Mouse (Mus musculus): ENCODE measurements around the gene Wdr13. TPM values are rescaled to one million over a fixed set of nuclear protein-coding genes. Genes with fewer than 3 reads are reported as not detected.

Gene Wdr13
- total RNA-seq (2017), result 55.2 and 56.3 TPM in 2 replicates

- ATAC-seq (ENCODE audit: extremely low read depth, insufficient number of reproducible peaks, low FRiP score, poor library complexity, severe bottlenecking), result peak; percentile 87
Observed at GRCm38 (mm10) chrX:8132017-8132976, at the start of gene Wdr13. Gene Wdr13 (minus strand): TSS chrX:8132892.

GRCm38 (mm10) chrX:8179646-8180045 is 47.0 kb upstream of the Wdr13 start:
- ATAC-seq (ENCODE audit: extremely low read depth, insufficient number of reproducible peaks, low FRiP score, poor library complexity, severe bottlenecking), result no peak

GRCm38 (mm10) chrX:8178871-8179270 is 46.2 kb upstream of the Wdr13 start:
- ATAC-seq (ENCODE audit: extremely low read depth, insufficient number of reproducible peaks, low FRiP score, poor library complexity, severe bottlenecking), result no peak

GRCm38 (mm10) chrX:8175504-8176385 is 43.1 kb upstream of the Wdr13 start, which contains the start of gene Tbc1d25:
Gene Tbc1d25 (minus strand): TSS chrX:8176181.
- peak; percentile 89 for ATAC-seq (ENCODE audit: extremely low read depth, insufficient number of reproducible peaks, low FRiP score, poor library complexity, severe bottlenecking)

- ATAC-seq (ENCODE audit: extremely low read depth, insufficient number of reproducible peaks, low FRiP score, poor library complexity, severe bottlenecking), result no peak
Observed at GRCm38 (mm10) chrX:8175169-8175503, 42.4 kb upstream of the Wdr13 start.

- peak; percentile 72 for ATAC-seq (ENCODE audit: extremely low read depth, insufficient number of reproducible peaks, low FRiP score, poor library complexity, severe bottlenecking)
Observed at GRCm38 (mm10) chrX:8167716-8168647, 35.3 kb upstream of the Wdr13 start.

- ATAC-seq (ENCODE audit: extremely low read depth, insufficient number of reproducible peaks, low FRiP score, poor library complexity, severe bottlenecking), result no peak
Observed at GRCm38 (mm10) chrX:8164471-8164870, 31.8 kb upstream of the Wdr13 start.

- no peak for ATAC-seq (ENCODE audit: extremely low read depth, insufficient number of reproducible peaks, low FRiP score, poor library complexity, severe bottlenecking)
Observed at GRCm38 (mm10) chrX:8163076-8163475, 30.4 kb upstream of the Wdr13 start.

- peak; percentile 90 for ATAC-seq (ENCODE audit: extremely low read depth, insufficient number of reproducible peaks, low FRiP score, poor library complexity, severe bottlenecking)
Observed at GRCm38 (mm10) chrX:8145153-8145991, 12.7 kb upstream of the Wdr13 start, which contains the start of gene Rbm3. Gene Rbm3 (minus strand): TSS chrX:8145880.

GRCm38 (mm10) chrX:8143750-8144149 is 11.1 kb upstream of the Wdr13 start:
- ATAC-seq (ENCODE audit: extremely low read depth, insufficient number of reproducible peaks, low FRiP score, poor library complexity, severe bottlenecking), result no peak

GRCm38 (mm10) chrX:8142948-8143347 is 10.3 kb upstream of the Wdr13 start:
- ATAC-seq (ENCODE audit: extremely low read depth, insufficient number of reproducible peaks, low FRiP score, poor library complexity, severe bottlenecking), result no peak

- ATAC-seq (ENCODE audit: extremely low read depth, insufficient number of reproducible peaks, low FRiP score, poor library complexity, severe bottlenecking), result no peak
Observed at GRCm38 (mm10) chrX:8141058-8141457, 8.4 kb upstream of the Wdr13 start.

DNA sequence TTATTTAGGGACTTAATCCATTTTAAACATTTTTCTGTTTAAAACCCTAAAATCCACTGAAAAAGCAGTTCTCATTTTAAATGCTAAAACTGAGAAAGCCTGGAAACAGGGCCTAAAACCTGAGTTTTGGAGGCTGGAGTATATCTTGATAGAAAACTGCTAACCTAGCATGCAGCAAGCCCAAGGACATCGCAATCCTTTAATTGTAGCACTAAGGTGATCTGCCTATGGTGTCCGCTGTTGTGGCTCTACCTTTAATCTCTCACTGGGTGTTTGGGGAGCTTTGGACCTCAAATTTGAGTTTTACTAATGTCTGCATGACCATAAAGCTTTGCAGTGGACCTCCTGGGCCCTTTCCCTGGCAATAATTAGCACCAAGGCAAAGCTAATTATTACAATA is 7.8 kb upstream of the Wdr13 start:
- no peak for ATAC-seq (ENCODE audit: extremely low read depth, insufficient number of reproducible peaks, low FRiP score, poor library complexity, severe bottlenecking)

GRCm38 (mm10) chrX:8139480-8139879 is 6.8 kb upstream of the Wdr13 start:
- no peak for ATAC-seq (ENCODE audit: extremely low read depth, insufficient number of reproducible peaks, low FRiP score, poor library complexity, severe bottlenecking)

DNA sequence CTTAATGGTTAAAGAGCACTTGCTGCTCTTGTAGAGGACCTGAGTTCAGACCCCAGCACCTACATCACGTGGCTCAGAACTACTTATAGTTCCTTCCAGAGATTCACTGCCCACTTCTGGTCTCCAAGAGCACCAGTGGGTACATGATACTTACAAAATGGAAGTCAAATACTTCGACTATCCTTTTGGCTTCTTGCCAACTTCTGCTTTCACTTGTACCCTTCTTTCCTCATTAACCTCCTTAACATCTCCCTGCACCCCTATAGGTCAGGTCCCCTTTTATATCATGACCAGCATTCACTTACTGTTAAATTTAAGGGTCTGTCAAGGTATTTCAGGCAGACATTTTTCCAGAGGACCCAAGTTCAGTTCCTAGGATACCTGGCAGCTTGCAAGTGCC is 3.2 kb upstream of the Wdr13 start:
- no peak for ATAC-seq (ENCODE audit: extremely low read depth, insufficient number of reproducible peaks, low FRiP score, poor library complexity, severe bottlenecking)

DNA sequence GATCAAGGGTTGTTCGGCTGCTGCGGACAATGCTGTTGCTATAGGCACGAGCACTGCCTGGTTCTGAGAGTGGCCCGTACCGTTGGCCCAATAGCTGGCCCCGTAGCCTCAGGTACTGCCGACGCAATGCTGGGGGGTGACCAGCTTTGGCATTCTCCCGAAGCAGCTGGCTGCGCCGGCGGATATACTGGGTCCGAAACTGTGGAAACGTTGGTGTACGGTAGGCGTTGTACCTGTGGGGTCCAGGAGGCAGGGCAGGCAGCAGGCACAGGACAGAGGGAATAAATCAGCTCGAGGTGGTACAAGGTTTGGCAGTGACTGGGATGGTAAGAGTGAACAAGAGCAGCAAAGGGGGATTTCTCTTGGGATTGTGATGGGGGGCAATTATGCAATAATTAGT is 1.3 kb downstream of the Wdr13 start:
- no peak for ATAC-seq (ENCODE audit: extremely low read depth, insufficient number of reproducible peaks, low FRiP score, poor library complexity, severe bottlenecking)

DNA sequence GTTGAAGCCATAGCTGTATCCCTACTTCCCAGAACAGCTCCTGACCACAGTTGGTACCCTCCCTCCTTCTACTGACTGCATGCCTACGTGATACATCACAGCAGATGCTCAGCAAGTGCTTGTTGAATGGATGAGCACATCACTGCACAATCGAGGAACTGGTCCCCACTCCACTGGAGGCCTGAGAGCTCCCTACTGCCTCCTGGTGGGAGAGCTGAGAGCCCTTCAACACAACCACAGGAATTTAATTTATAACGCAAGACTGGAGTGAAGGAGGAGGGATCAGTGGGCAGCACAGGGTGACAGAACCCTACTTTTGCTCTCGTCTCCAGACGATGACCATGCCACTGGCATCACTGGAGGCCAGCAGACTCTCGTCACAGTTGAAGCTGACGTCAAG is 7.5 kb downstream of the Wdr13 start:
- ATAC-seq (ENCODE audit: extremely low read depth, insufficient number of reproducible peaks, low FRiP score, poor library complexity, severe bottlenecking), result no peak

Data from neutrophil, adult 5-6 weeks (primary cell).